Mouse (Mus musculus) naive thymus-derived CD4-positive, alpha-beta T cell, adult 2 months (primary cell): ENCODE measurements around the gene Spata4.
"Not testable (repeated sequence)": the region's sequence is repeated elsewhere in the genome, so short reads cannot be mapped to it uniquely, and the experiment has no call there.

ENCODE experiments used
- DNase-seq: peaks from one replicate; pipeline ENCODE4 v3.0.0-alpha.2; 2011; ENCODE audit warnings: low read depth

Spata4 gene

GRCm38 (mm10) chr8:54600671-54601251, at the start of gene Spata4:
Spata4 (plus strand) TSS chr8:54600781.
- DNase-seq, result no peak

- DNase-seq, result no peak
Measured at GRCm38 (mm10) chr8:54554921-54555320, 45.7 kb upstream of the Spata4 start.

- no peak for DNase-seq
Measured at GRCm38 (mm10) chr8:54562137-54562536, 38.4 kb upstream of the Spata4 start.

GRCm38 (mm10) chr8:54565181-54565580, 35.4 kb upstream of the Spata4 start:
- no peak for DNase-seq

GRCm38 (mm10) chr8:54565603-54566260, 34.8 kb upstream of the Spata4 start:
- no peak for DNase-seq

- DNase-seq, result no peak
Measured at GRCm38 (mm10) chr8:54567168-54567567, 33.4 kb upstream of the Spata4 start.

GRCm38 (mm10) chr8:54570618-54571609, 29.7 kb upstream of the Spata4 start:
- no peak for DNase-seq

GRCm38 (mm10) chr8:54581436-54581835, 19.1 kb upstream of the Spata4 start:
- DNase-seq, result no peak

- no peak for DNase-seq
Measured at GRCm38 (mm10) chr8:54582886-54583285, 17.7 kb upstream of the Spata4 start.

- no peak for DNase-seq
Measured at GRCm38 (mm10) chr8:54594634-54595033, 5.9 kb upstream of the Spata4 start.

- DNase-seq, result no peak
Measured at GRCm38 (mm10) chr8:54596051-54596450, 4.5 kb upstream of the Spata4 start.

- DNase-seq, result no peak
Measured at GRCm38 (mm10) chr8:54596940-54597339, 3.6 kb upstream of the Spata4 start.

- DNase-seq, result no peak
Measured at GRCm38 (mm10) chr8:54597386-54597785, 3.2 kb upstream of the Spata4 start.

GRCm38 (mm10) chr8:54603440-54603839, 2.9 kb downstream of the Spata4 start:
- DNase-seq, result no peak

GRCm38 (mm10) chr8:54609336-54609735, 8.8 kb downstream of the Spata4 start:
- DNase-seq, result no peak

- no peak for DNase-seq
Measured at GRCm38 (mm10) chr8:54610238-54610637, 9.7 kb downstream of the Spata4 start.

GRCm38 (mm10) chr8:54616710-54617109, 16.1 kb downstream of the Spata4 start:
- DNase-seq, result not testable (repeated sequence)

GRCm38 (mm10) chr8:54638634-54639033, 38.1 kb downstream of the Spata4 start:
- DNase-seq, result no peak
